Mouse (Mus musculus) limb, embryonic 11.5 days (tissue): ENCODE measurements at regions not wholly inside any gene's neighbourhood (a gene's known extent, or its start where the extent isn't known, plus 50 kb on each side); places are given as distances from the start of the nearest gene placed in this dataset.

Experiments
- ATAC-seq: fragments of 200-750 bp; cut with Nextera tagmentation; 2 replicates; pipeline ENCODE4 v1.8.0; 2017; ENCODE audit warnings: low read depth; ENCODE audit not compliant: insufficient number of reproducible peaks, low FRiP score, low TSS enrichment
- DNase-seq: peaks from one replicate; pipeline ENCODE4 v3.0.0-alpha.2; 2015; ENCODE audit warnings: low spot score
- H3K27ac ChIP-seq: fragments of 300-500 bp; sonication (generic); replicated peaks from 2 replicates; pipeline ENCODE4 v1.5.1; 2014; ENCODE audit warnings: low read depth, mild to moderate bottlenecking, low read length
- H3K27me3 ChIP-seq: fragments of 300-500 bp; sonication (generic); 2 replicates; pipeline ENCODE4 v1.6.1; 2014; ENCODE audit warnings: mild to moderate bottlenecking, low read length, mixed read lengths; ENCODE audit not compliant: control insufficient read depth, insufficient read depth
- H3K36me3 ChIP-seq: fragments of 300-500 bp; sonication (generic); 2 replicates; pipeline ENCODE4 v1.6.1; 2014; ENCODE audit warnings: mild to moderate bottlenecking, low read length, moderate library complexity, mixed read lengths; ENCODE audit not compliant: control insufficient read depth, insufficient read depth
- H3K4me1 ChIP-seq: fragments of 300-500 bp; sonication (generic); 2 replicates; pipeline ENCODE4 v1.6.1; 2014; ENCODE audit warnings: low read length, mixed read lengths; ENCODE audit not compliant: control insufficient read depth, insufficient read depth
- H3K4me2 ChIP-seq: fragments of 300-500 bp; sonication (generic); 2 replicates; pipeline ENCODE4 v1.6.1; 2014; ENCODE audit warnings: low read depth, mild to moderate bottlenecking, moderate library complexity; ENCODE audit not compliant: severe bottlenecking
- H3K4me3 ChIP-seq: fragments of 300-500 bp; sonication (generic); 2 replicates; pipeline ENCODE4 v1.5.1; 2014; ENCODE audit warnings: low read depth, low read length
- H3K9ac ChIP-seq: fragments of 300-500 bp; sonication (generic); 2 replicates; pipeline ENCODE4 v1.6.1; 2014; ENCODE audit warnings: mild to moderate bottlenecking, low read length
- H3K9me3 ChIP-seq: fragments of 300-500 bp; sonication (generic); 2 replicates; pipeline ENCODE4 v1.6.1; 2016; ENCODE audit warnings: low read length; ENCODE audit not compliant: control insufficient read depth
- WGBS: fragments of 180-500 bp; shearing (Covaris S2); extraction: QIAGEN DNeasy Blood & Tissue Kit; methylation state at CpG from one replicate; pipeline ENCODE4 v1.1.7; 2014; 5-methylcytosine and 5-hydroxymethylcytosine counted together

GRCm38 (mm10) chr7:70584480-70584879, 217.9 kb upstream of the Nr2f2 start:
- H3K36me3 ChIP-seq: no peaks in the 10 kb centered on the region
- H3K9ac ChIP-seq: no peak overlapping the region
- DNase-seq: no peak
- no peaks in the 10 kb centered on the region for H3K4me1 ChIP-seq
- H3K27me3 ChIP-seq: no peaks in the 10 kb centered on the region
- H3K9me3 ChIP-seq: no peaks in the 10 kb centered on the region
- H3K4me2 ChIP-seq: no peak overlapping the region
- no peak for ATAC-seq
- WGBS: 79% methylated on average over 13 of the region's 13 CpGs
- no peak overlapping the region for H3K27ac ChIP-seq
- H3K4me3 ChIP-seq: no peak overlapping the region

- Histone ChIP-seq H3K4me3 (no peak overlapping the region), H3K4me1 (peaks cover 4% of the 10 kb centered on the region; the same call in 1 of the 2 replicates), H3K36me3 (no peaks in the 10 kb centered on the region), H3K9ac (no peak overlapping the region), H3K27me3 (no peaks in the 10 kb centered on the region), H3K4me2 (no peak overlapping the region), H3K9me3 (no peaks in the 10 kb centered on the region), H3K27ac (no peak overlapping the region)
- ATAC-seq: no peak
- 43% methylated on average over 15 of the region's 15 CpGs for WGBS
- DNase-seq: no peak
These were observed 209.8 kb upstream of the Nr2f2 start for GRCm38 (mm10) chr7:70576112-70576910.

- WGBS: 38% methylated on average over 2 of the region's 2 CpGs
- no peak overlapping the region for H3K27ac ChIP-seq
- H3K9ac ChIP-seq: no peak overlapping the region
- no peak for ATAC-seq
- no peaks in the 10 kb centered on the region for H3K27me3 ChIP-seq
- H3K4me2 ChIP-seq: no peak overlapping the region
- peaks cover 4% of the 10 kb centered on the region; the same call in 1 of the 2 replicates for H3K4me1 ChIP-seq
- no peak for DNase-seq
- H3K36me3 ChIP-seq: no peaks in the 10 kb centered on the region
- H3K9me3 ChIP-seq: no peaks in the 10 kb centered on the region
- no peak overlapping the region for H3K4me3 ChIP-seq
These were observed 209.1 kb upstream of the Nr2f2 start for GRCm38 (mm10) chr7:70575614-70576013.

GRCm38 (mm10) chr7:70574194-70574593, 207.7 kb upstream of the Nr2f2 start:
- H3K4me2 ChIP-seq: no peak overlapping the region
- H3K4me1 ChIP-seq: peaks cover 4% of the 10 kb centered on the region; the same call in 1 of the 2 replicates
- DNase-seq (no peak), ATAC-seq (no peak)
- H3K27ac ChIP-seq: no peak overlapping the region
- H3K36me3 ChIP-seq: no peaks in the 10 kb centered on the region
- no peak overlapping the region for H3K9ac ChIP-seq
- no peak overlapping the region for H3K4me3 ChIP-seq
- H3K27me3 ChIP-seq: no peaks in the 10 kb centered on the region
- WGBS: 88% methylated on average over 6 of the region's 6 CpGs
- no peaks in the 10 kb centered on the region for H3K9me3 ChIP-seq

GRCm38 (mm10) chr7:70565034-70565433, 198.5 kb upstream of the Nr2f2 start:
- Histone ChIP-seq H3K9me3 (no peaks in the 10 kb centered on the region), H3K36me3 (no peaks in the 10 kb centered on the region), H3K4me3 (no peak overlapping the region), H3K4me1 (no peaks in the 10 kb centered on the region), H3K27ac (no peak overlapping the region), H3K27me3 (no peaks in the 10 kb centered on the region), H3K4me2 (no peak overlapping the region), H3K9ac (no peak overlapping the region)
- ATAC-seq (no peak), DNase-seq (no peak)
- whole genome bisulfite sequencing: 36% methylated on average over 1 of the region's 1 CpGs

GRCm38 (mm10) chr7:70548936-70549450, 182.5 kb upstream of the Nr2f2 start:
- DNase-seq: no peak
- Histone ChIP-seq H3K4me1 (no peaks in the 10 kb centered on the region), H3K9me3 (no peaks in the 10 kb centered on the region), H3K4me3 (no peak overlapping the region), H3K4me2 (no peak overlapping the region), H3K36me3 (no peaks in the 10 kb centered on the region), H3K9ac (no peak overlapping the region), H3K27ac (no peak overlapping the region), H3K27me3 (no peaks in the 10 kb centered on the region)
- no peak for ATAC-seq
- WGBS: 64% methylated on average over 5 of the region's 5 CpGs

GRCm38 (mm10) chr7:70541881-70542665, 175.5 kb upstream of the Nr2f2 start:
- Histone ChIP-seq H3K9ac (no peak overlapping the region), H3K4me2 (no peak overlapping the region), H3K36me3 (no peaks in the 10 kb centered on the region), H3K4me1 (no peaks in the 10 kb centered on the region), H3K27ac (no peak overlapping the region), H3K27me3 (no peaks in the 10 kb centered on the region), H3K4me3 (no peak overlapping the region), H3K9me3 (no peaks in the 10 kb centered on the region)
- 80% methylated on average over 10 of the region's 10 CpGs for WGBS
- ATAC-seq (no peak), DNase-seq (no peak)

GRCm38 (mm10) chr7:70539121-70539642, 172.6 kb upstream of the Nr2f2 start:
- H3K4me3 ChIP-seq: no peak overlapping the region
- WGBS: 25% methylated on average over 9 of the region's 9 CpGs
- no peaks in the 10 kb centered on the region for H3K36me3 ChIP-seq
- no peaks in the 10 kb centered on the region for H3K27me3 ChIP-seq
- no peak overlapping the region for H3K27ac ChIP-seq
- no peak overlapping the region for H3K9ac ChIP-seq
- no peak overlapping the region for H3K4me2 ChIP-seq
- H3K4me1 ChIP-seq: no peaks in the 10 kb centered on the region
- ATAC-seq (no peak), DNase-seq (no peak)
- no peaks in the 10 kb centered on the region for H3K9me3 ChIP-seq
